Mouse (Mus musculus): Measurements from ENCODE around the gene Reg1. TPM values are rescaled to one million over a fixed set of nuclear protein-coding genes. Genes with fewer than 3 reads are reported as not detected.
"Not testable (repeated sequence)": the region's sequence is repeated elsewhere in the genome, so short reads cannot be mapped to it uniquely, and the experiment has no call there.

Reg1 gene
- total RNA-seq (2012; rRNA removed): not detected in 2 replicates

DNA sequence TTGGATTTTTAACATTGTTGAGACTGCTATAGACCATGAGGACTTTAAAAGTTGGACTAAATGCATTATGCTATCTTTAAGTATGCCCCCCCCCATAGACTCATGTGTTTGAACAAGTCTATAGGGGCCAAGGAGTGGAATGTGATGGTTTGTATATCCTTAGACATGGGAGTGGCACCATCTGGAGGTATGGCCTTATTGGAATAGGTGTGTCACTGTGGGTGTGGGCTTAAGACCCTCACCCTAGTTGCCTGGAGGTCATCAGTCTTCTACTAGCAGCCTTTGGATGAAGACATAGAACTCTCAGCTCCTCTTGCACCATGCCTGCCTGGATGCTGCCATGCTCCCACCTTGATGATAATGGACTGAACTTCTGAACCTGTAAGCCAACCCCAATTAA, at the start of gene Reg1:
Gene Reg1 (plus strand): TSS at position 301 of the 400 bp plus-strand sequence.
- H3K4me3 ChIP-seq (ENCODE audit: insufficient read depth in 1 of 2, low read depth in 1 of 2, low read length in 2 of 2, poor library complexity in 1 of 2, severe bottlenecking in 1 of 2); H3K27ac ChIP-seq (ENCODE audit: insufficient read depth, low read depth, low read length, poor library complexity, severe bottlenecking); H3K9ac ChIP-seq (ENCODE audit: insufficient read depth, low read depth, low read length, poor library complexity, severe bottlenecking); in situ Hi-C loops (cut with MboI; ENCODE audit: low sequenced_read_pairs in 2 of 2, unreplicated experiment in 2 of 2); H3K36me3 ChIP-seq (ENCODE audit: control insufficient read depth, insufficient read depth, low read length, poor library complexity, severe bottlenecking); DNase-seq (ENCODE audit: low read depth, low spot score); H3K4me1 ChIP-seq (ENCODE audit: control insufficient read depth in 2 of 2, insufficient read depth in 2 of 2, low read length in 2 of 2, poor library complexity in 1 of 2); H3K9me3 ChIP-seq (ENCODE audit: control insufficient read depth, insufficient read depth, low read depth, low read length): not testable (repeated sequence)

DNA sequence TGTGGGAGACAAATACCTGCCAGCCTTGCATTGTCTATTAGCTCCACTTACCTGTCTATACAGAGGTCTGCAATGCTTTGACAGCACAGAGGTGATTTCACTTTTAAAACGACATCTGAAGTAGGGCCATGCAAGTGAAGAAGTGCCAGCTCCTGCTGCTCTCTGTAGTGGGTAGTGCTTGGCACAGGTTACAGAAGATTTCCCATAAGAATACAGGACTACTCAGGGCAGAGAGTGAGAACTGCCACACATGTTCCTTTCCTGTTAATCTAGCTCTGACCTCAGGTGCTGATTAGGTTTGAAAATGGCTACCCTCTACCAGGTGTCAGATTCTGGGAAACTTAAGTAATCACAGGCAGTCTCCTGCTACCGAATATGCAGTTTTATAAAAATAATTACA, 43.7 kb upstream of the Reg1 start, which contains the start of gene Reg3d:
Gene Reg3d (minus strand): TSS at position 101 of the 400 bp plus-strand sequence.
- no peak within 1 kb of the TSS for H3K9ac ChIP-seq (ENCODE audit: insufficient read depth, low read depth, low read length, poor library complexity, severe bottlenecking)
- H3K4me3 ChIP-seq (ENCODE audit: insufficient read depth in 1 of 2, low read depth in 1 of 2, low read length in 2 of 2, poor library complexity in 1 of 2, severe bottlenecking in 1 of 2): no peak within 1 kb of the TSS
- H3K36me3 ChIP-seq (ENCODE audit: control insufficient read depth, insufficient read depth, low read length, poor library complexity, severe bottlenecking): no peaks in the 10 kb centered on the region
- H3K27ac ChIP-seq (ENCODE audit: insufficient read depth, low read depth, low read length, poor library complexity, severe bottlenecking): no peak within 1 kb of the TSS
- H3K9me3 ChIP-seq (ENCODE audit: control insufficient read depth, insufficient read depth, low read depth, low read length): no peaks in the 10 kb centered on the region
- in situ Hi-C loops (cut with MboI; ENCODE audit: low sequenced_read_pairs in 2 of 2, unreplicated experiment in 2 of 2): no loop called here
- no peaks in the 10 kb centered on the region for H3K4me1 ChIP-seq (ENCODE audit: control insufficient read depth in 2 of 2, insufficient read depth in 2 of 2, low read length in 2 of 2, poor library complexity in 1 of 2)
- TF ChIP-seq HCFC1 (IDR thresholded peaks at IDR 0.05; ENCODE audit: borderline replicate concordance, insufficient read depth, low read length) (no peak), CHD2 (IDR thresholded peaks at IDR 0.05; ENCODE audit: low read depth, low read length) (no peak), ZNF384 (IDR thresholded peaks at IDR 0.05; ENCODE audit: low read depth, low read length) (no peak), ZC3H11A (IDR thresholded peaks at IDR 0.05; ENCODE audit: borderline replicate concordance, low read depth, low read length) (no peak), MAFK (IDR thresholded peaks at IDR 0.05; ENCODE audit: insufficient read depth, low read depth, low read length) (no peak)
- DNase-seq (ENCODE audit: low read depth, low spot score): no peak

DNA sequence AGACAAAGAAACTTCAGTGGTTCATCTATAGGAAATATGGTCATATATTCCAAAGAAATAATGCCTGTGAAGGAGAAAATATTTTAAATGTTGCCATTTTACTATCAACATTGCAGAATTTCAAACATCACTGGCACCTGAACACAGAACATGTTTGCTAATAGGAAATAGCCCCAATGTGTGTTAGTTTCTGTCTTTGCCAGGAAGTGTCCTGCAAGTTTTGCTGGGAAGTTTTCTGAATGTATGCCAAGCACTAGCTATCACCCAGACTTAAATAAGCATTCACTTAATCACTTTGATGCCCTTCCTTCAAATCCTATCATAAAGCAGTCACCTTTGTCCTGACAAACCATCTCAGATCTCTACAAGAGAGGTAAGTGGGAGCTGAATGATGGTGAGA, 42.1 kb upstream of the Reg1 start, which contains the start of gene Reg3a:
Gene Reg3a (plus strand): TSS at position 301 of the 400 bp plus-strand sequence.
- Histone ChIP-seq H3K4me3 (ENCODE audit: insufficient read depth in 1 of 2, low read depth in 1 of 2, low read length in 2 of 2, poor library complexity in 1 of 2, severe bottlenecking in 1 of 2) (no peak within 1 kb of the TSS), H3K9me3 (ENCODE audit: control insufficient read depth, insufficient read depth, low read depth, low read length) (no peaks in the 10 kb centered on the region), H3K27ac (ENCODE audit: insufficient read depth, low read depth, low read length, poor library complexity, severe bottlenecking) (no peak within 1 kb of the TSS), H3K4me1 (ENCODE audit: control insufficient read depth in 2 of 2, insufficient read depth in 2 of 2, low read length in 2 of 2, poor library complexity in 1 of 2) (no peaks in the 10 kb centered on the region), H3K36me3 (ENCODE audit: control insufficient read depth, insufficient read depth, low read length, poor library complexity, severe bottlenecking) (no peaks in the 10 kb centered on the region), H3K9ac (ENCODE audit: insufficient read depth, low read depth, low read length, poor library complexity, severe bottlenecking) (no peak within 1 kb of the TSS)
- in situ Hi-C loops (cut with MboI; ENCODE audit: low sequenced_read_pairs in 2 of 2, unreplicated experiment in 2 of 2): no loop called here
- no peak for DNase-seq (ENCODE audit: low read depth, low spot score)
- TF ChIP-seq ZNF384 (IDR thresholded peaks at IDR 0.05; ENCODE audit: low read depth, low read length): no peak
- TF ChIP-seq MAFK (IDR thresholded peaks at IDR 0.05; ENCODE audit: insufficient read depth, low read depth, low read length): no peak
- TF ChIP-seq HCFC1 (IDR thresholded peaks at IDR 0.05; ENCODE audit: borderline replicate concordance, insufficient read depth, low read length): no peak
- no peak for TF ChIP-seq CHD2 (IDR thresholded peaks at IDR 0.05; ENCODE audit: low read depth, low read length)
- TF ChIP-seq ZC3H11A (IDR thresholded peaks at IDR 0.05; ENCODE audit: borderline replicate concordance, low read depth, low read length): no peak

DNA sequence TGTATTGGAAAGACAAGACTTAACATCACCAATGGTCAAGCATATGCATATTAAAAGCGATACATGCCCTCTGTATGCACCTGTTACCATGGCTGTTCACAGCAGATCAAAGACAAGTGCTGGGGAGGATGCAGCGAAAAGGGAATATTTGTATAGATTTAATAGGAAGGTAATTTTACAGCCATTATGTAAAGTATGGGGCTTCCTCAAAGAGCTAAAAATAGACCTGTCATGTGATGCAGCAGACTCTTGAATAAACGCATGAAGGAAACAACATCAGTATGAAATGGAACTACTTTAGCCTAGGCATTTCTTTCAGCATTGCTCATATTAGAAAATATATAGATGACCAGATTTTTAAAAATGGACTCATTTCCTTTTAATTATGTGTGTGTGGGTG, 36.9 kb upstream of the Reg1 start:
- no peak overlapping the region for H3K9ac ChIP-seq (ENCODE audit: insufficient read depth, low read depth, low read length, poor library complexity, severe bottlenecking)
- H3K36me3 ChIP-seq (ENCODE audit: control insufficient read depth, insufficient read depth, low read length, poor library complexity, severe bottlenecking): no peaks in the 10 kb centered on the region
- DNase-seq (ENCODE audit: low read depth, low spot score): no peak
- H3K9me3 ChIP-seq (ENCODE audit: control insufficient read depth, insufficient read depth, low read depth, low read length): no peaks in the 10 kb centered on the region
- no peak for TF ChIP-seq ZC3H11A (IDR thresholded peaks at IDR 0.05; ENCODE audit: borderline replicate concordance, low read depth, low read length)
- no peak for TF ChIP-seq ZNF384 (IDR thresholded peaks at IDR 0.05; ENCODE audit: low read depth, low read length)
- TF ChIP-seq MAFK (IDR thresholded peaks at IDR 0.05; ENCODE audit: insufficient read depth, low read depth, low read length): no peak
- TF ChIP-seq HCFC1 (IDR thresholded peaks at IDR 0.05; ENCODE audit: borderline replicate concordance, insufficient read depth, low read length): no peak
- TF ChIP-seq CHD2 (IDR thresholded peaks at IDR 0.05; ENCODE audit: low read depth, low read length): no peak
- H3K4me1 ChIP-seq (ENCODE audit: control insufficient read depth in 2 of 2, insufficient read depth in 2 of 2, low read length in 2 of 2, poor library complexity in 1 of 2): no peaks in the 10 kb centered on the region
- H3K27ac ChIP-seq (ENCODE audit: insufficient read depth, low read depth, low read length, poor library complexity, severe bottlenecking): no peak overlapping the region
- in situ Hi-C loops (cut with MboI; ENCODE audit: low sequenced_read_pairs in 2 of 2, unreplicated experiment in 2 of 2): no loop called here
- H3K4me3 ChIP-seq (ENCODE audit: insufficient read depth in 1 of 2, low read depth in 1 of 2, low read length in 2 of 2, poor library complexity in 1 of 2, severe bottlenecking in 1 of 2): no peak overlapping the region

DNA sequence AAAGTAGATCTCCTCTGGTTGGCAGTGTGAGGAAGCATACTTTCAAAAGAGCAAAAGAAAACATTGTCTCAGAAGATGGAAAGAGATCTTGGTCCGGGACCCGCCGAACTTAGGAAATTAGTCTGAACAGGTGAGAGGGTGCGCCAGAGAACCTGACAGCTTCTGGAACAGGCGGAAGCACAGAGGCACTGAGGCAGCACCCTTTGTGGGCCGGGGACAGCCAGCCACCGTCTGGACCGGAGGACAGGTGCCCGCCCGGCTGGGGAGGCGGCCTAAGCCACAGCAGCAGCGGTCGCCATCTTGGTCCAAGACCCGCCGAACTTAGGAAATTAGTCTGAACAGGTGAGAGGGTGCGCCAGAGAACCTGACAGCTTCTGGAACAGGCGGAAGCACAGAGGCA, 27.2 kb upstream of the Reg1 start, which contains the start of gene Reg2:
Gene Reg2 (plus strand): TSS at position 301 of the 400 bp plus-strand sequence.
- DNase-seq (ENCODE audit: low read depth, low spot score); H3K27ac ChIP-seq (ENCODE audit: insufficient read depth, low read depth, low read length, poor library complexity, severe bottlenecking); H3K9me3 ChIP-seq (ENCODE audit: control insufficient read depth, insufficient read depth, low read depth, low read length); H3K4me3 ChIP-seq (ENCODE audit: insufficient read depth in 1 of 2, low read depth in 1 of 2, low read length in 2 of 2, poor library complexity in 1 of 2, severe bottlenecking in 1 of 2); in situ Hi-C loops (cut with MboI; ENCODE audit: low sequenced_read_pairs in 2 of 2, unreplicated experiment in 2 of 2); H3K36me3 ChIP-seq (ENCODE audit: control insufficient read depth, insufficient read depth, low read length, poor library complexity, severe bottlenecking); H3K9ac ChIP-seq (ENCODE audit: insufficient read depth, low read depth, low read length, poor library complexity, severe bottlenecking); H3K4me1 ChIP-seq (ENCODE audit: control insufficient read depth in 2 of 2, insufficient read depth in 2 of 2, low read length in 2 of 2, poor library complexity in 1 of 2): not testable (repeated sequence)
